Mouse (Mus musculus) megakaryocyte, embryonic 14.5 days (primary cell): ENCODE data around the gene Cnksr1.

ENCODE experiments used
- FLI1 ChIP-seq: IDR thresholded peaks from 2 replicates; pipeline ENCODE4 v1.6.1; 2012; ENCODE audit warnings: low read length, inconsistent platforms, mixed read lengths
- GATA1 ChIP-seq: IDR thresholded peaks from 3 replicates; pipeline ENCODE4 v1.6.1; 2012; ENCODE audit warnings: mixed read lengths, low read length, inconsistent platforms, borderline replicate concordance

DNA sequence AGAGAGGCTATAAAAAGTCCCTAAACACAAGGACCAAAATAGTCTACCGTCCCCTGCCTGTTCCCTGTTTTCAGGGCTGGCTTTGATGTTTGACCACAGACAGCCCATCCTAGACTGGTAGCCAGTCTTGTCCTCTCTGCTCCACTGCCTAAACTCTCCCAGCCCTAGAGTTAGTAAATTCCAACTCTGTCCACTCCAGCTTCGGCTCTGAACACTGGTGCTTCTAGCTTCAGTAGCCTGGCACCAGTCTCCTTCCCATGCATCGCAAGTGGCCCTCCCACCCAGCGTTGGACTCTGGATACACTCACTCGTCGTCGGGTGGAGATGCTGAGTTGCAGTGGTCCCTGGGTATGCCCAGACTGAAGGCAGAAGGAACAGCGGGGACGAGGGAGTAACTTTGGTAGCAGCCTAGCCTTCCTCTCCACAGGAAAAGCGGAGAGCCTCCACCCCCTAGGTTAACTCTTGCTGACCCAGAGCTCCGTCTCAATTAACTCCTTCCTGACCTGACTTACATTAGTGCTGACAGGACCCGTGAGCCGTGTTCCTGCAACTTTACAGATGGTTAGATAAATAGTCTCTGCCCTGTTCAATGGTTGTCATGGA is 15.6 kb upstream of the Cnksr1 start, which contains the start of gene Grrp1:
- TF ChIP-seq GATA1 (no peak), FLI1 (no peak)
